In the genomic region with DNA sequence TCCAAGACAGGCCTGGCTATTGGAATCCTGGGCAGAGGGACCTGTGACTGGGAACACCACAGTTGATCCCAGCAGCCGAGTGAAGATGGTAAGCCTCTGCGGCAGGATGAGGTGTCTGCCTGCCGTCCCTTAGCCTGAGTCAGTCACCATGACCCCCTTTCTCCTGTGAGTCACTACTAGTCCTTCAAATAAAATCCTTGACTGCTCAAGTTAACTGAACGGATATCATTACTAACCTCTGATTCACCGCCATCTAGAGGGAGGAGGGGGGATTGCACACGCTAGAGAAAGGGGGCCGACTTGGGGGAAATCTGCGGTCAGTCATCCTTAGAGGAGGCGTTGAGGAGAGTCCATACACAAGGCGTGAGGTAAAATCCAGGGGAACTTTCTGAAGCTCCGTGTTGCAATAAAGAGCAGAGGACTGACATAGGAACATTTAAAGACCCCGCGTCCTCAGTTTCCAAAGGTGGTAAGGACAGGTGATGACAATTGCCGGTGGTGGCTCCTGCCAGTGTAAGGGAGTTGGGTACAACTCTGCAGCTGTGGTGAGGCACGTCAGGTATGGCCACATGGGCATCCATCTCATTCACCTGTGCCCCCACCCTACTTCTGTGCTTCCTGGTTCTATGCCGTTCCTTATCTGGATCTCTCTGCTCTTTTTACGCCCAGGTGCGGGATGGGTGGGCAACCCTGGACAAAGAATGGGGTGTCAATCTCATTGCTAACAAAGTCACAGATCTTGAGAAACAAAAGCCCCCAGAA, we compare ENCODE assay signal across 9 mouse cellular contexts. TPM values are rescaled to one million over a fixed set of nuclear protein-coding genes. Genes with fewer than 3 reads are reported as not detected.
A peak's percentile ranks its signal among the peaks of the same experiment; 100 is the strongest.
DNase-seq lines count a peak whose midpoint lies in the region; ATAC-seq and TF ChIP-seq lines count a peak whose summit lies in the region.
"Had no signal": no experiment of that assay in that cellular context is flagged by ENCODE, and none has a peak within 500 bp of the region (broad histone marks: within the 10 kb centered on the region; RNA-seq: fewer than 3 reads in every experiment).

No protein-coding gene starts in this region.

- peak; percentile 36 for DNase-seq in gastrocnemius, adult 2 months
- DNase-seq in gastrocnemius, adult 8-10 months (ENCODE audit: low spot score in 2 of 2), result no peak
- peak; percentile 44 for DNase-seq in embryonic facial prominence, embryonic 14.5 days (ENCODE audit: low spot score)
- peak; percentile 73 for DNase-seq in hindbrain, embryonic 10.5 days (ENCODE audit: low spot score)
- peak; percentile 14 for DNase-seq in layer of hippocampus, adult 9-11 months
- peak; percentile 27 for DNase-seq in lung, postnatal 25 days (ENCODE audit: low spot score)
- peak; percentile 55 for DNase-seq in retina, postnatal 7 days (ENCODE audit: low read depth, low spot score)

- no peak overlapping the region for H3K4me3 ChIP-seq in gastrocnemius, adult 2 months
- H3K4me3 ChIP-seq in bone marrow macrophage, adult 2 months (ENCODE audit: insufficient read depth, low read length), result no peak overlapping the region
- H3K4me3 ChIP-seq in embryonic facial prominence, embryonic 14.5 days (ENCODE audit: low read depth, low read length), result no peak overlapping the region
- H3K4me3 ChIP-seq in hindbrain, embryonic 10.5 days, result 0 out of 2 replicates have a peak overlapping the region, but pooled peaks have one; percentile 14

- no peaks in the 10 kb centered on the region for H3K4me1 ChIP-seq in bone marrow macrophage, adult 2 months (ENCODE audit: control insufficient read depth, insufficient read depth, low read length)
- H3K4me1 ChIP-seq in embryonic facial prominence, embryonic 14.5 days (ENCODE audit: control insufficient read depth, insufficient read depth, low read length), result no peaks in the 10 kb centered on the region
- peaks cover 32% of the 10 kb centered on the region for H3K4me1 ChIP-seq in hindbrain, embryonic 10.5 days (replicated peaks)

- peak; percentile 66 for TF ChIP-seq CTCF in gastrocnemius, adult 2 months (IDR thresholded peaks at IDR 0.05)
- TF ChIP-seq CTCF in bone marrow macrophage, adult 2 months (IDR thresholded peaks at IDR 0.05; ENCODE audit: low read depth, low read length), result peak; percentile 19

- no peak overlapping the region for H3K27ac ChIP-seq in gastrocnemius, adult 2 months
- no peak overlapping the region for H3K27ac ChIP-seq in bone marrow macrophage, adult 2 months (ENCODE audit: insufficient read depth, low read depth, low read length)
- no peak overlapping the region for H3K27ac ChIP-seq in embryonic facial prominence, embryonic 14.5 days (replicated peaks; ENCODE audit: low read depth, low read length)
- H3K27ac ChIP-seq in hindbrain, embryonic 10.5 days, result peak overlapping the region; percentile 80

- H3K36me3 ChIP-seq in embryonic facial prominence, embryonic 14.5 days (ENCODE audit: control insufficient read depth, insufficient read depth, low read length), result no peaks in the 10 kb centered on the region
- no peaks in the 10 kb centered on the region for H3K36me3 ChIP-seq in hindbrain, embryonic 10.5 days

- no peaks in the 10 kb centered on the region for H3K9me3 ChIP-seq in embryonic facial prominence, embryonic 14.5 days (ENCODE audit: control insufficient read depth, low read length)
- no peaks in the 10 kb centered on the region for H3K9me3 ChIP-seq in hindbrain, embryonic 10.5 days

- H3K9ac ChIP-seq in embryonic facial prominence, embryonic 14.5 days (ENCODE audit: low read depth, low read length), result no peak overlapping the region; the same call in 1 of the 2 replicates

- H3K27me3 ChIP-seq in embryonic facial prominence, embryonic 14.5 days (replicated peaks; ENCODE audit: control insufficient read depth, insufficient read depth, low read length), result peaks cover 10% of the 10 kb centered on the region
- peaks cover 57% of the 10 kb centered on the region for H3K27me3 ChIP-seq in hindbrain, embryonic 10.5 days (ENCODE audit: insufficient read depth, poor library complexity, severe bottlenecking)

- ATAC-seq in embryonic facial prominence, embryonic 14.5 days (ENCODE audit: low read depth), result peak; percentile 12; the same call in 1 of the 2 replicates

- 36% methylated on average over 18 of the region's 18 CpGs for WGBS in embryonic facial prominence, embryonic 14.5 days
- WGBS in hindbrain, embryonic 10.5 days, result 36% methylated on average over 18 of the region's 18 CpGs

- peak overlapping the region; percentile 37; the same call in 1 of the 2 replicates for H3K4me2 ChIP-seq in embryonic facial prominence, embryonic 14.5 days (ENCODE audit: low read depth, low read length)

- no peak for TF ChIP-seq POLR2A in bone marrow macrophage, adult 2 months (IDR thresholded peaks at IDR 0.05; ENCODE audit: borderline replicate concordance, low read depth, low read length)

- intact Hi-C loops in gastrocnemius, adult 2 months (cut with DNase I), result loop anchor here (2.0 kb wide), 1 partner anchor 491 kb away; no protein-coding TSS in a partner anchor

RNA-seq across cellular contexts. Expression of gene Lep, which starts 36.6 kb away (rescaled TPM):
- under 1 TPM; 0.08 to 0.59 TPM for total RNA-seq in gastrocnemius, adult 2 months (2021)
- 10 to 100 TPM in 1 of 4 experiments, 1 to 10 TPM in 2, under 1 TPM in 1; 0.61 to 22.4 (median 4.3) TPM for total RNA-seq in gastrocnemius, adult 8-10 months (2022)
- not detected in 2 replicates for polyA plus RNA-seq in bone marrow macrophage, adult 2 months (2012; ENCODE audit: insufficient read depth, insufficient read length, missing spikeins)
- 0.18 TPM in 1 of 2 replicates, not detected in the other for polyA plus RNA-seq in embryonic facial prominence, embryonic 14.5 days (2014; fragmentation: Nextera tagmentation; extraction: Ambion mirVana)
- polyA plus RNA-seq in hindbrain, embryonic 10.5 days (2016; fragmentation: Nextera tagmentation; extraction: Ambion mirVana), result not detected in 2 replicates
- total RNA-seq: left cerebral cortex, postnatal 36 days had no signal

Comparison
In these comparisons a context has a peak if more than half of its experiments do, and no peak if none do; other contexts are left out.
1. DNase-seq: peak in gastrocnemius, adult 2 months (single experiment), embryonic facial prominence, embryonic 14.5 days (single experiment), hindbrain, embryonic 10.5 days (single experiment), layer of hippocampus, adult 9-11 months (single experiment), lung, postnatal 25 days (single experiment) and retina, postnatal 7 days (single experiment); none in gastrocnemius, adult 8-10 months (0 of 2).